Mouse (Mus musculus) frontal cortex, adult (tissue): Measurements from ENCODE around the gene Sec14l2.
"Not testable (repeated sequence)": the region's sequence is repeated elsewhere in the genome, so short reads cannot be mapped to it uniquely, and the experiment has no call there.

Experiments
- ATAC-seq: cut with Nextera tagmentation; 2 replicates; pipeline ENCODE4 v1.9.2; 2017; ENCODE audit warnings: mild to moderate bottlenecking, moderate library complexity, mixed read lengths; ENCODE audit not compliant: low TSS enrichment

Gene Sec14l2

GRCm38 (mm10) chr11:4133450-4133849, 10.2 kb upstream of the Sec14l2 start:
- no peak for ATAC-seq

- ATAC-seq, result not testable (repeated sequence)
These were observed 5.2 kb upstream of the Sec14l2 start for GRCm38 (mm10) chr11:4128461-4128860.

DNA sequence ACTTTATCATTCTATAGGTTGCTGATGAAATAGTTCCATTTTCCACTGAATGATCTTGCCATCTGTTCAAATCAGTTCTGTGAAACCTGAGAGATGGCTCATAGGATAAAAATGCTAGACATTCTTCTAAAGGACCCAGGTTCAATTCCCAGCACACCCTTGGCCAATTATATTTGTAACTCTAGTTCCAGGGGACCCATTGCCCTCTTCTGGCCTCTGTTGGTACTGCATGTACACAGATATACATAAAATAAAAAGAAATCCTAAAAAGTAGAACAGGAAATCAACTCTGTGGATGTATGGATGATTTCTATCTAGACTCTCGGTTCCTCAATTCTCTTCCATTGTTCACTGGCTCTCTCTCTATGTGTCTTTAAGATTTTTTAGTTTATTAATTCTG, 3.8 kb upstream of the Sec14l2 start:
- no peak for ATAC-seq

- 0 out of 2 replicates have a peak, but pooled peaks have one; percentile 46 for ATAC-seq
These were observed 707 bp upstream of the Sec14l2 start for GRCm38 (mm10) chr11:4123922-4124321.

- no peak for ATAC-seq
These were observed 989 bp downstream of the Sec14l2 start for GRCm38 (mm10) chr11:4122226-4122625.

DNA sequence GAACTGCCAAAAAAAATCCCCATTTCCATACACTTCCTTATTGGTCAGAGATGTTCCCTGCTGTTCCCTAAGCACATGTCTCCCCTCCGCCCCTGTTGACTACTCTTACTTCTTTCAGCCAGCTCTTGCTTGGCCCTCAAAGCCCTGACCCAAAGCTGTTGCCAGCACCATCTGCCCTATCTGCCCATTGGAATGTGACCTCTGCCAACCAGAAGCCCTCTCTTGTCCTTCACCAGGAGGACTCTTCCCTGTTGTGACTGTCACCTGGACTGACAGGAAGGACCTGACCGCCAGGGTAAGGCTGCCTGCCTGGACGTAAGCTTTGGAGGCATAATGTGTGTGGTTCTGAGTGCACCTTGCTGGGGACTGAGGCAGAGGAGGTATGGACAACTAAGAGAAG, 1.5 kb downstream of the Sec14l2 start:
- no peak for ATAC-seq

GRCm38 (mm10) chr11:4119635-4120034, 3.6 kb downstream of the Sec14l2 start:
- no peak for ATAC-seq

DNA sequence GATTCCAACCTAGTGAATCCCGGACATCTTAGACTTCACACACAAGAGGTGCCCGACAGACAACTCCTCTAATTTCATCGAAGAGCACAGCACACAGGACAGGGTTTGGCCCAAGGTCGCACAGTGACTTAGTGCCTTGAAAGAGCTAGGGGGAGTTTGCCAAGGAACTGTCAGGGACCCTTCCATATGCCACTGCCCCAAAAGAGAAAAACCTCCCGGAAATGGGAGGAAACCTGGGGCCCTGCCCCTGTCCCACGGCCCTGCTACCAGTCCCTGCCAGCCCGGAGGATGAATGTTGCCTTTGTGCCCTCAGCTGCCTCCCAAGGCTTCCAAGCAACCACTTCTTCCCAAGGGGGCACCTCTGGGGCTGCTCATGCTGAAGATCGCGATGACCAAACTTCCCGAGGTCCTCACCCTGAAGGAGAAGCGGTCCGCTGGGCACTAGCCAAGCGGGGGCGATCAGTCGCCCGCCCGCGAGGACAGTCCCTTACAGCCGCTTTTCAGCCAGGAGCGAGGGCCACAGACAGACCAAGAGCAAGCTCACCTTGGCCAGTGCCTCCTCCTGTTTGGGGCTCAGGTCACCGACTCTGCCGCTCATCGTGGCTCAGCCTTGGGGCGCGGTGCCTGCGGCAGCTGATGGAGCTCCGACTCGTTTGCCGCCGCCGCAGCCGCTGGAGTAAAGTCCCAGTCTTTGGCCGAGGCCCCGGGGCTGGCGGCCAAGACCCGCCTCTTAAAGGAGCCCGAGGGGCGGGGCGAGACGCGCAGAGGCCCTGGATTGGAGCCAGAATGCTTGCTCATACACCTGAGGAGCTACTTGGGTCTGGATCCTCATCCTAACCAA, 4.9 kb downstream of the Sec14l2 start:
- ATAC-seq, result peak; percentile 30; the same call in 1 of the 2 replicates

GRCm38 (mm10) chr11:4117372-4118071, 5.7 kb downstream of the Sec14l2 start:
- no peak for ATAC-seq

DNA sequence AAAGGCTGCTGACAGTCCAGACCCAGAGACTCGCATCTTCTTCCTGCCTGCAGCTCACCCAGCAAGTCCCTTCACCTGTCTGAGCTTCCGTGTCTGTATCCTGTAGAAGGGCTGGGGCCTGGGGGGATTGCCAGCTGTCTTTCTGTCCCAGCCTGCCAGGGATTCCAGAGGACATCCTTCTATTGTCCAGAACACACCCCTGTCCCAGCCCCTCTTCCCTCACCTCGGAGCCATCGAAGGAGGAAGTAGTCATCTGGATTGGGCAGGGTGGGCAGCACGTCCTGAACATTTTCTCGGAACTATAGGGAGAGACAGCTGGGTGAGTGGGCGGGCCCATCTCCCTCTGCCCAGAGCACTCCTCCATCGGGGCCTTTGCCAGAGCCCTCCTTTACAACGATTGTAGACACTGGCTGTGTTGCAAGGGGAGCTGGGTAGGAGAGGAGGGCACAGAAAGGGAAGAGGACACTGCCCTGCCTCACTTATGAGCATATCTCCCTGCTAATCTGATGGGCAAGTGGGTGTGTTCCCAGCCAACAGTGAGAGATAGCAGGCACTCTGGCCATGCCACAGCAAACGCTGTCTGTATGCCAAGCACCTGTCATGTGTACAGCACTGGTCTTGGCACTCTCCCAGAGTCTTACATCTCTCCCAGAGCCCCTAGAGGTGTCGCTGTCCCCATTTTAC, 6.6 kb downstream of the Sec14l2 start:
- peak; percentile 45 for ATAC-seq

DNA sequence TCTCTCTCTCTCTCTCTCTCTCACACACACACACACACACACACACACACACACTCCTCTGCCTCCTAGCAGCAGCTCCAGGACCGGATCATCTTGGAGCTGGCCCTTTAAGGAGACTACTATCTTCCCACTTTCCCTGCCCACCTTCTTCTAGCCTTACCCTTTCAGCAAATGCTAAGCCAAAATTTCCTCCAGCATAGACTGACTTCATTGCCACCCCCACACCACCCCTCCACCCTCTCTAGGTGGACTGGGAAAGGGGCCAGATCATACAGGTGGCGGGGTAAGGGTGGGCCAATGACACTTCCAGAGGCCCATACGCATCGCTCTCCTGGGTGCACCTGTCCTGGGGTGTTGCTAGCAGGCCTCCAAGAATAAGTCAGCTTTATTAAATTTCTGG, 7.8 kb downstream of the Sec14l2 start:
- no peak for ATAC-seq

DNA sequence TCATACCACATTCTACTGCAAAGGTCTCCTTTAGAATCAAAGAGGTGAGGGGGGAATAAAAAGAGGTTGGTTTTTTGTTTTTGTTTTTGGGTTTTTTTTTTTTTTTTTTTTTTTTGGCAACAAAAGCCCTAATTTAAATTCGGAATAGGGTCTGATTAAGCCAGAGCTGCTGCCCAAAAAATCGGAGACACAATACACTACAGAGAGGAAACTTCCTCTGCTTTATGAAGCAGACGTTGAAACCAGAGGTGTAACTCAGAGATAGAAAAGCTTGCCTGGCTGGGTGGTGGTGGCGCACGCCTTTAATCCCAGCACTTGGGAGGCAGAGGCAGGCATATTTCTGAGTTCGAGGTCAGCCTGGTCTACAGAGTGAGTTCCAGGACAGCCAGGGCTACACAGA, 8.7 kb downstream of the Sec14l2 start:
- not testable (repeated sequence) for ATAC-seq

DNA sequence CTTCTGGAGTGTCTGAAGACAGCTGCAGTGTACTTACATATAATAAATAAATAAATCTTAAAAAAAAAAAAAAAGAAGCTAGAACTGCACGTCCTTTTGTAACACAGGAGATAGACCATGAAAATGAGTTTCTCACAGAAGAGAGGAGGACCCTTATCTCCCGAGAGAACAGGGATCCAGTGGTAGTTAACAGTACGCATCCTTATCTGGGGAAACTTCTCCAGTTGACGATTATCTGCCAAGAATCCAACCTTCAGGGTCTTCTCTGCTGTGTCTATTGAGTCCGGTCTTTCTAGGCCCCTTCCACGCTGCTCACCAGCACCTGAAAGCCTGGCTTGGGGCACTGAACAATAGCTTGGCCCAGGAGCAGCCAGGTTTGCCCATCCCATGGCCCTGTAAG, 9.2 kb downstream of the Sec14l2 start:
- ATAC-seq, result no peak

GRCm38 (mm10) chr11:4113496-4113895, 9.7 kb downstream of the Sec14l2 start:
- no peak for ATAC-seq

- no peak for ATAC-seq
These were observed 10.4 kb downstream of the Sec14l2 start for GRCm38 (mm10) chr11:4112861-4113260.

DNA sequence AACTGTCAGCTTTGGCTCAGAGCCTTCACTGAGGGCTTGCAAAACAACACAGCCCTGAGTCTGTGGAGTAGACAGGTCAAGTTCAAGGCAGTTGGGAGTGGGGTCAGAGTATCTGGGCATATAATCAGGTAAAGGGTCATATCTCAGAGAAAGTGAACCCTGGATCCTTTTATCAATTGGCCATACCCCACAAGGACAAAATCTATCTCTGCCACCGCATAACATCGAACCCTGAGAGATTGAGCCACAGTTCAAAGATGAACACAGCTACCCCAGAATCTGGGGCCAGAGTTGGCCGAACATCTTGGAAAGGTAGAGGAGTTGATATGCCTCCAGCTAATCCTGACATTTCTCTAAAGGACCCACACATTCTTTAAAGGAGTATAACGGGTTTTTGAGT, 11.2 kb downstream of the Sec14l2 start:
- no peak for ATAC-seq

DNA sequence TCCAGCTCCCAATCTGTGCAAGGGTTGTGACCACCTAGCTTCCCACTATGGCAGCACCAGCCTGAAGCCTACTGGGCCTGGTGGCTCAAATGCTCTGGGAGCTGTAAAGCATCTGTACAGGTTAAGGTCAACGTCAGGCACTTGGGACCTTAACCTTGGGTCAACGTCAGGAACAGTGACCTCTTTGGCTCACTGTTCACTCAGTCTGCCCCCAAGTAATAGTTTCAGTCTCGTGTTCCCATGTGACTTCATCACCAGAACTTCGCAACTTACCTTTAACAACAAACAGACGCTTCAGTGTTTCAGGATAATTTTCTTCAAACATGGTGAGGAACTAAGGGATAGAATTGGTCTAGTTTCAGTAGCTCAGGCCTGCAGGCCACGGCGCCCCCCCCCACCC, 14.5 kb downstream of the Sec14l2 start:
- ATAC-seq, result no peak

GRCm38 (mm10) chr11:4107901-4108300, 15.3 kb downstream of the Sec14l2 start:
- not testable (repeated sequence) for ATAC-seq

DNA sequence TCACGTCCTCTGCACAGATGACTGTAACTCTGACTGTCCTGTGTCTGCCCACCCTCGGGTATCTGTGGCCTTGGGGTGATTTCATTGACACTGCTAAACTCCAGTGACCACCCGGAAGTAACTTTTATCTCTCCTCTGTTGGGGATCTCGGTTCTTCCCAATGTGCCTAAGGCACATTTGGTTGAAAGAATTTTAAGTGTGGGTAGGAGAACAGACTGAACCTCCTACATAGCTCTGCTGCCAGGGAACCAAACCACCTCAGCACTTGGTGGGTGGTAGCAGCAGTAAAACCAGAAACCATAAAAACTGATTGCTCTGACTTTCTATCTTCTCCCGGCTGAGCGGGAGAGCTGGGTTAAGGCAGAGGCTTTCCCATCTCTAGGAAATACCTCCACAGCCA, 17.8 kb downstream of the Sec14l2 start:
- ATAC-seq, result peak; percentile 88

DNA sequence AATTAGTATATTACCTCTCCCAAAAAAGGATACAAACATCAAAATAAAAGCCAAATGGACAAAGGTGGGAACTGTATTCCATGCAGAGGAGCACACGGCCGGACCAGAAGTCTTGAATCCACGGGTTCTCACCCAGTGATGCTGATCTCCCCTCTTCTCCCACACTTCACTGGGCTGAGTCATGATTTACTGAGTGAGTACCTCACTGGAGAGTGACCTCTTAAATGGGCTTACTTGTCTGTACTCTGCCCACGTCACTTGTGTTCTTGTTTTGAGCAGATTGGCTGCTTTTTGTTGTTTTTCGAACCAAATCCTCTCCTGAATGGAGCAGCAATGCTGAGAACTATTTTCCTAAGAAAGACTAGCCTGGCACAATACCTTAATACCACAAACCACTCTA, 18.2 kb downstream of the Sec14l2 start:
- ATAC-seq, result peak; percentile 67

GRCm38 (mm10) chr11:4103522-4103921, 19.7 kb downstream of the Sec14l2 start:
- no peak for ATAC-seq

DNA sequence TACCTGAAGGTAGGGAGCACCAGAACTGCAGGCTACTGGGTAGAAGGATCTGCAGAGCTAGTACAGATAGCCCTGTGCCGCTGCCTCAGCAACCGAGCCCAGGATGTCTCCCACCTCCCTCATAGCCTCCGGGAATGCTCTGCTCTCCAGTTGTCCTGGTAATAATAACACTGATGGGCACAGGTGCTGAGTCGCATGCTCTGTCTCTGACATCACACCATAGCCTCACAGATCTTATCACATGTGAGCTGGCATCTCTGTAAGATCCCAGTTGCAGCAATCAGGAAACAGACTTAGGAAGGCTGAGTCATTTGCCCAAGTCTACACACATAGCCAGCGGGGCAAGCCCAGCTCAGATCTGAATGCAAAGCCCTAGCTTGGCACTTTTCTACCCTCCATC, 21.4 kb downstream of the Sec14l2 start:
- ATAC-seq, result no peak

DNA sequence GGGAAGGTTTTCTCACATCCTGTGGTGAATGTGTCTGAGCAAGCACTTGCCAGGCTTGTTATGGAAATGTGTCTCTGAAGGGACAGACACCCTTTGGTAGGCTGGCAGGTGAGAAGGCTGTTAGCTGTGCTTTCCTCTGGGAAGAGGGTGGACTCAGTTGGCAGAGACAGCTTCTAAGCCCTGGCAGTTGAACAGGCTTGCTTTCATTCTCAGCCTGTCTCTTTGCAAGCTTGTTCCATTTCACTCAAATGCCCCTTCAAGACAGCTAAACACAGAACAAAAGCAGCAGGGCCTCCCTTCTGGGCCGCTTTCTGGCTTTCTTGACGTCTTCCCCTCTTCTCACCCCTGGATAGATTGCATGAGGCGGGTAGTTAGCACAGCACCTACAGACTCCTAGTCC, 23.8 kb downstream of the Sec14l2 start:
- ATAC-seq, result peak; percentile 41
